Mouse (Mus musculus) liver, postnatal 0 days (tissue): ENCODE results near the gene Mthfd1.

ENCODE experiments used
- CTCF ChIP-seq: sonication (generic); IDR thresholded peaks from 2 replicates; pipeline ENCODE4 v1.5.1; 2016; ENCODE audit warnings: antibody characterized with exemption, low read depth
- EP300 ChIP-seq: IDR thresholded peaks from 2 replicates; pipeline ENCODE4 v1.6.1; 2016; ENCODE audit warnings: antibody characterized with exemption, low read depth, mild to moderate bottlenecking

GRCm38 (mm10) chr12:76328567-76329354 is 73.7 kb downstream of the Mthfd1 start:
- no peak for TF ChIP-seq CTCF
- no peak for TF ChIP-seq EP300
